Mouse (Mus musculus) thymus, adult 2 months (tissue): ENCODE results near the gene Thbs2.

Source experiments
- CTCF ChIP-seq: fragments of 200-500 bp; IDR thresholded peaks from 2 replicates; pipeline ENCODE4 v1.5.1; 2012; ENCODE audit warnings: mild to moderate bottlenecking, control low read depth, low read length, moderate library complexity, borderline replicate concordance; ENCODE audit not compliant: control insufficient read depth, poor library complexity, insufficient read depth; ENCODE audit errors: extremely low read depth
- POLR2A ChIP-seq: fragments of 200-500 bp; IDR thresholded peaks from 2 replicates; pipeline ENCODE4 v1.6.1; 2012; ENCODE audit warnings: mild to moderate bottlenecking, low read length, control low read depth, moderate library complexity; ENCODE audit not compliant: control insufficient read depth, poor library complexity, insufficient read depth; ENCODE audit errors: extremely low read depth

DNA sequence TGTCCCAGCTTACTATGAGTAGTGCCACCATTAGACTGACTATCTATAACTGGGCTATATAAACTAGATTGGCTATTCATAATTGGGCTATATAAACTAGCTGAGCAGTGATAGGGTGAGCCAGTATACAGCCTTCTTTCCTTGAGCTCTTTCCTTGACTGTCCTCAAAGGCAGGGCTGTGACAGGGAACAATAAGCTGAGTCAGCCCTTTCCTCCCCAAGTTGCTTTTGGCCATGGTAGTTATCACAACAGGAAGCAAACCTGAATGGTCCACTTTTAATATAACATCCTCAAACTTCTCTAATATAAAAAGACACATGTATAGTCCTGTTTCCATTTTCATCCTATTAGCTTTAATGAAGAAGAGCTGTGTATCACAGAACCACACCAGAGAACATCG is 39.0 kb upstream of the Thbs2 start:
- TF ChIP-seq CTCF (no peak), POLR2A (no peak)
